Mouse (Mus musculus) midbrain, embryonic 14.5 days (tissue): ENCODE data around the gene Cers2. TPM values are rescaled to one million over a fixed set of nuclear protein-coding genes. Genes with fewer than 3 reads are reported as not detected.

Experiments
- ATAC-seq: fragments of 200-750 bp; cut with Nextera tagmentation; 2 replicates; pipeline ENCODE4 v1.8.0; 2017; ENCODE audit warnings: moderate number of reproducible peaks, moderate library complexity; ENCODE audit not compliant: low FRiP score, low TSS enrichment
- DNase-seq: peaks from one replicate; pipeline ENCODE4 v3.0.0-alpha.2; 2015
- H3K27ac ChIP-seq: fragments of 300-500 bp; sonication (generic); replicated peaks from 2 replicates; pipeline ENCODE4 v1.5.1; 2014; ENCODE audit warnings: mild to moderate bottlenecking, low read depth, low read length, moderate library complexity
- H3K27me3 ChIP-seq: fragments of 300-500 bp; sonication (generic); 2 replicates; pipeline ENCODE4 v1.6.1; 2014; ENCODE audit warnings: low read length, control low read depth, mixed read lengths; ENCODE audit not compliant: control insufficient read depth, insufficient read depth
- H3K36me3 ChIP-seq: fragments of 300-500 bp; sonication (generic); 2 replicates; pipeline ENCODE4 v1.6.1; 2014; ENCODE audit warnings: low read length, control low read depth; ENCODE audit not compliant: control insufficient read depth, insufficient read depth
- H3K4me1 ChIP-seq: fragments of 300-500 bp; sonication (generic); 2 replicates; pipeline ENCODE4 v1.6.1; 2014; ENCODE audit warnings: mild to moderate bottlenecking, antibody characterized with exemption, low read length, control low read depth; ENCODE audit not compliant: control insufficient read depth, insufficient read depth
- H3K4me2 ChIP-seq: fragments of 300-500 bp; sonication (generic); 2 replicates; pipeline ENCODE4 v1.6.1; 2014; ENCODE audit warnings: mild to moderate bottlenecking, low read length, moderate library complexity
- H3K4me3 ChIP-seq: fragments of 300-500 bp; sonication (generic); replicated peaks from 2 replicates; pipeline ENCODE4 v1.5.1; 2014; ENCODE audit warnings: low read depth, low read length
- H3K9ac ChIP-seq: fragments of 300-500 bp; sonication (generic); replicated peaks from 2 replicates; pipeline ENCODE4 v1.6.1; 2014; ENCODE audit warnings: mild to moderate bottlenecking, low read length, moderate library complexity
- H3K9me3 ChIP-seq: fragments of 300-500 bp; sonication (generic); 2 replicates; pipeline ENCODE4 v1.6.1; 2016; ENCODE audit warnings: low read length, control low read depth, mixed read lengths; ENCODE audit not compliant: control insufficient read depth
- WGBS: fragments of 180-500 bp; shearing (Covaris S2); extraction: QIAGEN DNeasy Blood & Tissue Kit; methylation state at CpG from one replicate; pipeline ENCODE4 v1.1.7; 2014; 5-methylcytosine and 5-hydroxymethylcytosine counted together
- polyA plus RNA-seq: library from polyadenylated mRNA; unstranded; fragments of >200 nt; fragmentation: Nextera tagmentation; extraction: Ambion mirVana; gene quantifications from 2 replicates; pipeline ENCODE4 v1.2.1, GENCODE M21; 2014

Gene Cers2
- polyA plus RNA-seq, 1 experiment from 2014 or later, result 83.2 TPM

GRCm38 (mm10) chr3:95285390-95285789 is 29.2 kb upstream of the Cers2 start:
- WGBS, result 92% methylated on average over 5 of the region's 5 CpGs

GRCm38 (mm10) chr3:95286011-95286410 is 28.6 kb upstream of the Cers2 start:
- Histone ChIP-seq H3K27me3 (no peaks in the 10 kb centered on the region), H3K4me3 (no peak overlapping the region), H3K9me3 (no peaks in the 10 kb centered on the region), H3K36me3 (peaks cover 32% of the 10 kb centered on the region), H3K4me2 (no peak overlapping the region), H3K27ac (no peak overlapping the region), H3K9ac (no peak overlapping the region), H3K4me1 (peaks cover 23% of the 10 kb centered on the region)
- DNase-seq (no peak), ATAC-seq (no peak)
- WGBS, result 68% methylated on average over 5 of the region's 5 CpGs

More at GRCm38 (mm10) chr3:95285390-95285789, 29.2 kb upstream of the Cers2 start:
- H3K9ac ChIP-seq, result no peak overlapping the region
- H3K4me3 ChIP-seq, result no peak overlapping the region
- H3K9me3 ChIP-seq, result no peaks in the 10 kb centered on the region
- H3K27ac ChIP-seq, result no peak overlapping the region
- no peak for ATAC-seq
- peaks cover 28% of the 10 kb centered on the region for H3K4me1 ChIP-seq
- H3K27me3 ChIP-seq, result no peaks in the 10 kb centered on the region
- DNase-seq, result no peak
- peaks cover 26% of the 10 kb centered on the region for H3K36me3 ChIP-seq
- no peak overlapping the region for H3K4me2 ChIP-seq

GRCm38 (mm10) chr3:95286510-95286909 is 28.1 kb upstream of the Cers2 start:
- Histone ChIP-seq H3K27ac (no peak overlapping the region), H3K27me3 (no peaks in the 10 kb centered on the region), H3K9ac (no peak overlapping the region), H3K4me2 (no peak overlapping the region), H3K36me3 (peaks cover 37% of the 10 kb centered on the region), H3K4me1 (peaks cover 21% of the 10 kb centered on the region), H3K4me3 (no peak overlapping the region), H3K9me3 (no peaks in the 10 kb centered on the region)
- no peak for ATAC-seq
- 89% methylated on average over 7 of the region's 7 CpGs for WGBS
- DNase-seq, result no peak

- Histone ChIP-seq H3K9ac (no peak overlapping the region), H3K9me3 (no peaks in the 10 kb centered on the region), H3K4me3 (no peak overlapping the region), H3K27ac (no peak overlapping the region), H3K4me2 (no peak overlapping the region), H3K27me3 (no peaks in the 10 kb centered on the region), H3K4me1 (peaks cover 16% of the 10 kb centered on the region), H3K36me3 (peaks cover 46% of the 10 kb centered on the region)
- ATAC-seq, result no peak
- no peak for DNase-seq
- 90% methylated on average over 3 of the region's 3 CpGs for WGBS
Observed at GRCm38 (mm10) chr3:95287541-95287940, 27.1 kb upstream of the Cers2 start.

GRCm38 (mm10) chr3:95289419-95289818 is 25.2 kb upstream of the Cers2 start:
- Histone ChIP-seq H3K4me2 (no peak overlapping the region), H3K4me3 (no peak overlapping the region), H3K36me3 (peaks cover 64% of the 10 kb centered on the region), H3K27ac (no peak overlapping the region), H3K9me3 (no peaks in the 10 kb centered on the region), H3K27me3 (no peaks in the 10 kb centered on the region), H3K9ac (no peak overlapping the region), H3K4me1 (peaks cover 6% of the 10 kb centered on the region)
- ATAC-seq (no peak), DNase-seq (no peak)
- 95% methylated on average over 4 of the region's 4 CpGs for WGBS

GRCm38 (mm10) chr3:95290156-95290555 is 24.4 kb upstream of the Cers2 start:
- no peaks in the 10 kb centered on the region for H3K27me3 ChIP-seq
- no peak for ATAC-seq
- WGBS, result 77% methylated on average over 6 of the region's 6 CpGs

GRCm38 (mm10) chr3:95291041-95291440 is 23.6 kb upstream of the Cers2 start:
- H3K9me3 ChIP-seq, result no peaks in the 10 kb centered on the region
- peaks cover 78% of the 10 kb centered on the region for H3K36me3 ChIP-seq
- DNase-seq, result no peak
- WGBS, result 93% methylated on average over 4 of the region's 4 CpGs
- H3K27me3 ChIP-seq, result no peaks in the 10 kb centered on the region
- H3K9ac ChIP-seq, result no peak overlapping the region
- no peaks in the 10 kb centered on the region for H3K4me1 ChIP-seq
- ATAC-seq, result no peak
- no peak overlapping the region for H3K4me3 ChIP-seq
- H3K27ac ChIP-seq, result no peak overlapping the region
- H3K4me2 ChIP-seq, result no peak overlapping the region

More at GRCm38 (mm10) chr3:95290156-95290555, 24.4 kb upstream of the Cers2 start:
- Histone ChIP-seq H3K4me1 (no peaks in the 10 kb centered on the region), H3K36me3 (peaks cover 72% of the 10 kb centered on the region), H3K27ac (no peak overlapping the region), H3K4me3 (no peak overlapping the region), H3K9me3 (no peaks in the 10 kb centered on the region), H3K4me2 (no peak overlapping the region), H3K9ac (no peak overlapping the region; the same call in 1 of the 2 replicates)
- no peak for DNase-seq

GRCm38 (mm10) chr3:95292899-95293298 is 21.7 kb upstream of the Cers2 start:
- WGBS, result 83% methylated on average over 2 of the region's 2 CpGs
- DNase-seq, result no peak
- no peak for ATAC-seq

GRCm38 (mm10) chr3:95293537-95293936 is 21.1 kb upstream of the Cers2 start:
- Histone ChIP-seq H3K36me3 (peaks cover 68% of the 10 kb centered on the region), H3K27me3 (no peaks in the 10 kb centered on the region), H3K4me2 (no peak overlapping the region), H3K4me3 (no peak overlapping the region), H3K9ac (no peak overlapping the region), H3K27ac (no peak overlapping the region), H3K9me3 (no peaks in the 10 kb centered on the region), H3K4me1 (no peaks in the 10 kb centered on the region)
- DNase-seq (no peak), ATAC-seq (no peak)
- WGBS, result 85% methylated on average over 11 of the region's 11 CpGs

More at GRCm38 (mm10) chr3:95292899-95293298, 21.7 kb upstream of the Cers2 start:
- Histone ChIP-seq H3K4me1 (no peaks in the 10 kb centered on the region), H3K9me3 (no peaks in the 10 kb centered on the region), H3K9ac (no peak overlapping the region), H3K4me3 (no peak overlapping the region), H3K4me2 (no peak overlapping the region), H3K27me3 (no peaks in the 10 kb centered on the region), H3K36me3 (peaks cover 74% of the 10 kb centered on the region), H3K27ac (no peak overlapping the region)
